Mouse (Mus musculus) megakaryocyte, embryonic 14.5 days (primary cell): ENCODE data around the gene Csnk2a2.

ENCODE experiments used
- FLI1 ChIP-seq: IDR thresholded peaks from 2 replicates; pipeline ENCODE4 v1.6.1; 2012; ENCODE audit warnings: low read length, inconsistent platforms, mixed read lengths
- GATA1 ChIP-seq: IDR thresholded peaks from 3 replicates; pipeline ENCODE4 v1.6.1; 2012; ENCODE audit warnings: mixed read lengths, low read length, inconsistent platforms, borderline replicate concordance

DNA sequence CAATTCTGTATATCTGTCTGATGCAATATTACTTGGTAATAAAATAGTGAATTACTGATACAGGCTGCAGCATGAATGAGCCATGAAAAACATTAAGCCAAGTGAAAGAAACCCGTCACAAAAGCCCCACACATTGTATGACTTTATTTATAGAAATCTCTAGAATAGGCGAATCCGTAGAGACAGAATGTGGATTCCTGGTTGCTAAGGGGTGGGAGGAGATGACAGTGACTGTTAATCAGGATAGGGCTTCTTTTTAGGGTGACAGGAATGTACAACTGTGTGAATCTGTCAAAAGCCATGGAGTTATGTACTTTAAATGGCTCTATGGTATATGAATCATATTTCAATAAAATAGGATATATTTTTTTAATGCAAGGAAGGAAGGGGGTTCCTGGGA is 15.8 kb upstream of the Csnk2a2 start:
- no peak for TF ChIP-seq GATA1
- no peak for TF ChIP-seq FLI1
